Mouse (Mus musculus) forebrain, embryonic 10.5 days (tissue): ENCODE measurements around the gene Hspe1. TPM values are rescaled to one million over a fixed set of nuclear protein-coding genes. Genes with fewer than 3 reads are reported as not detected.
A peak's percentile ranks its signal among the peaks of the same experiment; 100 is the strongest.
"Not testable (repeated sequence)": the region's sequence is repeated elsewhere in the genome, so short reads cannot be mapped to it uniquely, and the experiment has no call there.

ENCODE experiments used
- DNase-seq: peaks from one replicate; pipeline ENCODE4 v3.0.0-alpha.2; 2017; ENCODE audit warnings: low spot score; ENCODE audit errors: extremely low spot score
- H3K27ac ChIP-seq: fragments of 300-500 bp; sonication (generic); 2 replicates; pipeline ENCODE4 v1.5.1; 2016; ENCODE audit warnings: mild to moderate bottlenecking
- H3K27me3 ChIP-seq: fragments of 300-500 bp; sonication (generic); 2 replicates; pipeline ENCODE4 v1.6.1; 2016; ENCODE audit warnings: mild to moderate bottlenecking; ENCODE audit not compliant: poor library complexity, severe bottlenecking
- H3K36me3 ChIP-seq: fragments of 300-500 bp; sonication (generic); replicated peaks from 2 replicates; pipeline ENCODE4 v1.6.1; 2016; ENCODE audit warnings: mild to moderate bottlenecking, moderate library complexity
- H3K4me1 ChIP-seq: fragments of 300-500 bp; sonication (generic); 2 replicates; pipeline ENCODE4 v1.6.1; 2016
- H3K4me3 ChIP-seq: fragments of 300-500 bp; sonication (generic); 2 replicates; pipeline ENCODE4 v1.5.1; 2016; ENCODE audit warnings: mild to moderate bottlenecking, moderate library complexity
- H3K9me3 ChIP-seq: fragments of 300-500 bp; sonication (generic); 2 replicates; pipeline ENCODE4 v1.6.1; 2016; ENCODE audit warnings: mild to moderate bottlenecking, moderate library complexity
- WGBS: fragments of 180-500 bp; shearing (Covaris S2); methylation state at CpG from one replicate; pipeline ENCODE4 v1.1.7; 2016; 5-methylcytosine and 5-hydroxymethylcytosine counted together
- polyA plus RNA-seq: library from polyadenylated mRNA; unstranded; fragments of >200 nt; fragmentation: Nextera tagmentation; extraction: Ambion mirVana; gene quantifications from 2 replicates; pipeline ENCODE4 v1.2.1, GENCODE M21; 2016

Gene Hspe1
- polyA plus RNA-seq, 1 experiment from 2014 or later = 671 TPM

DNA sequence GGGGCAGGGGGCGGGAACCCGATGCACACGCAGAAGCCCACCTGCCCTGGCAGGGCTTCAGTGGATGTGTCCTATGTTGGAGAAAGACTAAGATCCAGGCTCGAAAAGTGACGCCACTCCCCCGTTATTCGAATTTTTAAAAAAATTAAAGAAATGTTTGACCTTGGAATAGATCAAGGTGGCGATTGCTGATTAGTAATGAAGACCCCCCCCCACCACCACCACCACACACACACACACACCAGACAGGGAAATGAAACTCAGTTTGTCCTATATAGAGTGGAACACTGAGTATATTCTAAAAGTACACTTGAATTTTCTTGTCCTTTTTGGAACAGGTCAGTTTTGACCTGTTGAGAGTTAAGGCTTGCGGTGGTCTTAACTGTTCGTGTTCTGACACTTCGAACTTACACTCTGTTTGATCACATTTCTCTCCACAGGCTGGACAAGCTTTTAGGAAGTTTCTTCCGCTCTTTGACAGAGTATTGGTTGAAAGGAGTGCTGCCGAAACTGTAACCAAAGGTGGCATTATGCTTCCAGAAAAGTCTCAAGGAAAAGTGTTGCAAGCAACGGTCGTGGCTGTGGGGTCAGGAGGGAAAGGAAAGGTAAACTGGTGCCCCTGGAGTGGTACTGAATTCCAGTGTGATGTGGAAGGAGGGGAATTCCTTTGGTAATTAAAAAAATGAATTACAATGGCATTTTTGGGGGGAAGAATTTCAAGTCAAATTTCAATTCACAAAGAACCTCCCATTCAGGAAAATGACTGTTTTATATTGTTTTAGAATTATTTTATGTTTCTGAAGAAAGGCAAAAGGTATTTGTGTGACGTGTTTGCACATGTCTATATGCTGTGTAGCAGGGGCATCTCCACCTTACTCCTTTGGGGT, 922 bp downstream of the Hspe1 start:
- whole genome bisulfite sequencing = 11% methylated on average over 16 of the region's 16 CpGs
- Histone ChIP-seq H3K27ac (peak overlapping the region; percentile 96), H3K9me3 (no peaks in the 10 kb centered on the region), H3K4me1 (peaks cover 48% of the 10 kb centered on the region), H3K36me3 (peaks cover 70% of the 10 kb centered on the region), H3K4me3 (peak overlapping the region; percentile 93), H3K27me3 (no peaks in the 10 kb centered on the region)
- DNase-seq = no peak

GRCm38 (mm10) chr1:55089498-55090064, 1.6 kb downstream of the Hspe1 start:
- Histone ChIP-seq H3K4me1 (peaks cover 40% of the 10 kb centered on the region), H3K36me3 (peaks cover 67% of the 10 kb centered on the region), H3K27me3 (no peaks in the 10 kb centered on the region), H3K27ac (peak overlapping the region; percentile 96), H3K4me3 (peak overlapping the region; percentile 93), H3K9me3 (no peaks in the 10 kb centered on the region)
- no peak for DNase-seq
- 92% methylated on average over 5 of the region's 5 CpGs for WGBS

GRCm38 (mm10) chr1:55092056-55092455, 4.1 kb downstream of the Hspe1 start:
- peaks cover 16% of the 10 kb centered on the region for H3K4me1 ChIP-seq
- no peaks in the 10 kb centered on the region for H3K9me3 ChIP-seq
- H3K36me3 ChIP-seq = peaks cover 51% of the 10 kb centered on the region
- H3K4me3 ChIP-seq = no peak overlapping the region
- H3K27me3 ChIP-seq = no peaks in the 10 kb centered on the region
- H3K27ac ChIP-seq = no peak overlapping the region
- 91% methylated on average over 2 of the region's 2 CpGs for WGBS
- no peak for DNase-seq

- WGBS = 75% methylated on average over 1 of the region's 1 CpGs
- no peak overlapping the region for H3K27ac ChIP-seq
- DNase-seq = no peak
- H3K4me1 ChIP-seq = peaks cover 16% of the 10 kb centered on the region
- peaks cover 51% of the 10 kb centered on the region for H3K36me3 ChIP-seq
- no peak overlapping the region for H3K4me3 ChIP-seq
- no peaks in the 10 kb centered on the region for H3K27me3 ChIP-seq
- H3K9me3 ChIP-seq = no peaks in the 10 kb centered on the region
Observed at GRCm38 (mm10) chr1:55092469-55092868, 4.5 kb downstream of the Hspe1 start.

DNA sequence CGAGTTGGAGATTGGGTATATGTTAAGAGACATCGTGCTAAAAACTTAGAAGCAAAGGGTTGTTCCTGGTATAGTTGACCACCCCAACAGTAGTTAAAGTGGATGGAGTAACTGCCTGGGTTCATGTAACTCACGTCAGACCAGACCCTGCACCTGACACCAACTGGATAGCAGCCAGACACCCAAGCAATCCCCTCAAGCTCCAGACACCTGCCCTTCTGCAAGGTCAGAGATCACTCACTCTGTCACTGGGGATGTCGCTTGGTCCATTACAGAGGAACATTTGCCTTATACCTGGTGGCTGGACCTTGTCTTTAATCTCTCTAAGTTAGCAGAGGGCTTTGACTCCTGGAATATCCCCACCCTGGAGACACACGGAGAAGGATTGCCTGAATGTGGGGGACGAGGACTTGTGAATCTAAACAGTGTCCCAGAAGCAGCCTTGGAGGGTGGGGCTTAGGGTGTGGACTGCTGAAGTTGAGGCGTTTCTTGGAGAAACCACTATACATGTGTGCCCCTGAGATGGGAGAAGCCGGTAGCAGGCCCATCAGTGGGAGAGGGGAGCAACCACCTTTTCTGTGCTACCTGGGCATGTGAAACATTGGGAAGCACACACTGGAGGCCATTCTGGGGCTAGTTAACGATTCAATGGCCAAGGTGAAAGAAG, 19.1 kb downstream of the Hspe1 start:
- 92% methylated on average over 9 of the region's 9 CpGs for WGBS

DNA sequence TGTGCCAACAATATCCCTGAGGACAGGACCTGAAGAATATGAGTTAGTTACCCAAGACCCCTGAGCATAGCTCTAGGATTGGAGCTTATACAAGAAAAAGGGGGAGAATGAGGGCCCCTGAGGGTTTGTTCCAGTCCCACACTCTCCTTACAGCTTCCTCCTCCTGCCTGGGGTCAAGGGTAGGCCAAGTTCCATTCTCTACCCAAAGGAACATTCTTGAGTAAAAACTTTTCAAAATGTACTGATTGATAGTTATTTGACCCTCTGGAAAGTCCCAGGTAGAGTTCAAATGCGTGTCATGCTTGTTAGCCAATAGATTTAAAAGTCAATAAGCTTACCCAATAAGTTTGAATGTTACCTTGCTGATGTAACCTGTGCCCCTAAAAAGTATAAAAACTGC, 19.7 kb downstream of the Hspe1 start:
- Histone ChIP-seq H3K4me1 (peaks cover 3% of the 10 kb centered on the region; the same call in 1 of the 2 replicates), H3K36me3 (no peaks in the 10 kb centered on the region), H3K4me3 (no peak overlapping the region), H3K27me3 (no peaks in the 10 kb centered on the region), H3K27ac (no peak overlapping the region), H3K9me3 (no peaks in the 10 kb centered on the region)
- WGBS = 100% methylated on average over 1 of the region's 1 CpGs
- DNase-seq = no peak

More for the DNA sequence above, 19.1 kb downstream of the Hspe1 start:
- H3K36me3 ChIP-seq = no peaks in the 10 kb centered on the region
- no peak for DNase-seq
- H3K4me1 ChIP-seq = peaks cover 5% of the 10 kb centered on the region; the same call in 1 of the 2 replicates
- H3K27ac ChIP-seq = no peak overlapping the region
- H3K27me3 ChIP-seq = no peaks in the 10 kb centered on the region
- no peak overlapping the region for H3K4me3 ChIP-seq
- H3K9me3 ChIP-seq = no peaks in the 10 kb centered on the region

DNA sequence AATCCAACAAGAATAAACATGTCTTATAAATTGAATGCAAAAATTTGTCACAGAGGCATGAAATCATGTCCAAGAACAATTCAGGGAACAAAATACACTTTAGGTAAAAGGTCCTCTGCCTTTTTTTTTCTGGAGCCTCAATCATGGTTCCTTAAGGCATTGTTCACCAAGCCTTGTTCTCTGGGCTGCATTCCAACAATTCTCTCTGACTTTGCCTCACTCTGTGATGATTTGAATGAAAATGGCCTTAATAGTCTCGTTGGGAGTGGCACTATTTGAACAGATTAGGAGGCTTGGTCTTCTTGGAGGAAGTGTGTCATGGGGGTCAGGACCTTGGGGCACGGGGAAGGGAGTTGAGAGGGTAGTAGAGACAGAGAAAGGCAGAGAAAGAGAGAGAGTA, 20.5 kb downstream of the Hspe1 start:
- Histone ChIP-seq H3K27ac (no peak overlapping the region), H3K9me3 (no peaks in the 10 kb centered on the region), H3K4me3 (no peak overlapping the region), H3K27me3 (no peaks in the 10 kb centered on the region), H3K36me3 (no peaks in the 10 kb centered on the region), H3K4me1 (no peaks in the 10 kb centered on the region)
- WGBS = 56% methylated on average over 2 of the region's 2 CpGs
- DNase-seq = no peak

DNA sequence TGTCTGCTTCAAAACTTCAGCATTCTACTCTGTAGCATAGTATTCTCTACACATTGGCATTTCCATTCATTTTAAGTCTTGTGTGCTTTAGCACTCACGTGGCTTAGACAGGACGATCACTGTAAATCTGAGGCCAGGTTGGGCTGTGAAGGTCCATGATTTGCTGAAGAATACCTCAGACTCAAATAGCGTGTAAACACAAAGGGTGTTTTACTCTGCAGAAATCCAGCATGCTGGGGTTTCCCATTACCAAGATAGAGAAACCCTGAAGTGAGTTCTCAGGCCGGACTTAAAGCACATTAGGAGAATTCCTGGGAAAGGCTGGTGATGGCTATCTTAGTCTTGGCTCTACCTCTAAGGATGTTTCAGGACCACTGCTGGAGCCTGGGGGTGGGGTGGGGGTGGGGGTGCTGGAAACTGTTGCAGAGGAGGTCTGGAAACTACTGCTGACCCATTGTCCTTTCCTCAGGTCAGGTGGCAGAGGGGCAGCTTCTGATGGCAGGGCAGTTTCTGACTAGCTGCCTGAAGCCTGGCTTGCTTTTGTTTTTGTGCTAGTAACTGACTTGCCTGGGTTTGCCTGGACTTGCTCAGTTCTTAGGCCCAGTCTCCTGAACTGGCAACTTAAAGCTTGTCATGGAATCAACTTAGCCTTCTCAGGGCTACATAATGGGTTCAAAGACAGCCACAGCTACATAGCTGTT, 21.3 kb downstream of the Hspe1 start:
- Histone ChIP-seq H3K27me3 (no peaks in the 10 kb centered on the region), H3K4me3 (no peak overlapping the region), H3K27ac (no peak overlapping the region), H3K9me3 (no peaks in the 10 kb centered on the region), H3K36me3 (no peaks in the 10 kb centered on the region), H3K4me1 (no peaks in the 10 kb centered on the region)
- 89% methylated on average over 4 of the region's 4 CpGs for WGBS
- DNase-seq = no peak

DNA sequence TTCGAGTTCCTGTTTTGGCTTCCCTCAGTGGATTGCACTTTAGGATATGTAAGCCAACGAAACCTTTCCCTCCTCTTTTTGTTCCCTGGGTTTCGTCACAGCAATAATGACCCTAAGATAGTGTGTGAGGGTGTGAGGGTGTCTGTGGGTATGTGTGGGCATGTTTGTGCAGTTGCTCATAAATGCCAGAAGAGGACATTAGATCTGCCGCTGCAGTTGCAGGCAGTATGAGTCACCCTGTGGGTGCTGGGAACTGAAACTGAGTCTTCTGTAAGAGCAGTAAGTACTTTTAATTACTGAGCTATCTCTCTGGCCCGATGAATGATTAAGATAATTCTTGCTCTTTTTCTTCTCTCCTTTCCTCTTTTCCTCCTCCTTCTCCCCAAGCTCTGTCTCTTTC, 35.1 kb downstream of the Hspe1 start:
- no peak overlapping the region for H3K4me3 ChIP-seq
- H3K4me1 ChIP-seq = no peaks in the 10 kb centered on the region
- no peak overlapping the region for H3K27ac ChIP-seq
- no peaks in the 10 kb centered on the region for H3K27me3 ChIP-seq
- no peak for DNase-seq
- no peaks in the 10 kb centered on the region for H3K36me3 ChIP-seq
- peaks cover 3% of the 10 kb centered on the region; the same call in 1 of the 2 replicates for H3K9me3 ChIP-seq
- 88% methylated on average over 5 of the region's 5 CpGs for WGBS

- Histone ChIP-seq H3K27me3 (no peaks in the 10 kb centered on the region), H3K27ac (no peak overlapping the region), H3K4me3 (no peak overlapping the region), H3K4me1 (no peaks in the 10 kb centered on the region), H3K9me3 (peaks cover 3% of the 10 kb centered on the region; the same call in 1 of the 2 replicates), H3K36me3 (no peaks in the 10 kb centered on the region)
- DNase-seq = no peak
- 98% methylated on average over 2 of the region's 2 CpGs for WGBS
Observed at GRCm38 (mm10) chr1:55123561-55123960, 35.6 kb downstream of the Hspe1 start.

GRCm38 (mm10) chr1:55124136-55124535, 36.2 kb downstream of the Hspe1 start:
- H3K4me3 ChIP-seq, H3K36me3 ChIP-seq, H3K27ac ChIP-seq, DNase-seq, H3K4me1 ChIP-seq, H3K9me3 ChIP-seq, H3K27me3 ChIP-seq: not testable (repeated sequence)
- 94% methylated on average over 2 of the region's 2 CpGs for WGBS

DNA sequence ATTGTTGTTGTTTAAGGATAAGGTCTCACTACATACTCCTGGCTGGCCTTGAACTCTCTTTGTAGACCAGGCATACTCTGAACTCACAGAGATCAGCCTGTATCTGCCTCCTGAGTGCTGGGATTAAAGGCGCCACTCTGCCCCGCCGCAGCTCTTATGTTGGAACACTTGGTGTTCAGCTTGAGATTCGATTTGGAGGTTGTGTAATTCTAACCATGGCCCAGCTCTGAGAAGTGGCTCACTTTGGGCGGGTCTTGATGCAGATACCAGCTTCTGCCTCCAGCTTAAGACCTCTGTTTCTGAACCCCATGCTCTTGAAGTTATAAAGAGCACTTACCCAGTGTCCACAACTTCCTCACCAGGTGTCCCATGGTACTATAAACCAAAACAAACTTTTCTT, 41.8 kb downstream of the Hspe1 start:
- H3K4me1 ChIP-seq = peaks cover 28% of the 10 kb centered on the region
- H3K4me3 ChIP-seq = no peak overlapping the region
- peaks cover 3% of the 10 kb centered on the region; the same call in 1 of the 2 replicates for H3K9me3 ChIP-seq
- no peaks in the 10 kb centered on the region for H3K27me3 ChIP-seq
- no peak overlapping the region for H3K27ac ChIP-seq
- peaks cover 6% of the 10 kb centered on the region for H3K36me3 ChIP-seq
- WGBS = 97% methylated on average over 5 of the region's 5 CpGs
- DNase-seq = no peak
